Mouse (Mus musculus) stomach, embryonic 14.5 days (tissue): ENCODE results near the gene Rrp7a. TPM values are rescaled to one million over a fixed set of nuclear protein-coding genes. Genes with fewer than 3 reads are reported as not detected.

Experiments
- ATAC-seq: fragments of 200-750 bp; cut with Nextera tagmentation; 2 replicates; pipeline ENCODE4 v1.8.0; 2017; ENCODE audit warnings: low read depth, moderate TSS enrichment; ENCODE audit not compliant: insufficient number of reproducible peaks, insufficient read depth, low FRiP score
- H3K27ac ChIP-seq: fragments of 300-500 bp; sonication (generic); 2 replicates; pipeline ENCODE4 v1.5.1; 2014; ENCODE audit warnings: mild to moderate bottlenecking, low read length, moderate library complexity, mixed read lengths
- H3K27me3 ChIP-seq: fragments of 300-500 bp; sonication (generic); 2 replicates; pipeline ENCODE4 v1.6.1; 2014; ENCODE audit warnings: low read length, control low read depth, mixed read lengths; ENCODE audit not compliant: control insufficient read depth, insufficient read depth
- H3K36me3 ChIP-seq: fragments of 300-500 bp; sonication (generic); 2 replicates; pipeline ENCODE4 v1.6.1; 2014; ENCODE audit warnings: mild to moderate bottlenecking, control low read depth, low read length, moderate library complexity, mixed read lengths; ENCODE audit not compliant: control insufficient read depth, insufficient read depth
- H3K4me1 ChIP-seq: fragments of 300-500 bp; sonication (generic); 2 replicates; pipeline ENCODE4 v1.6.1; 2014; ENCODE audit warnings: low read length, control low read depth, mixed read lengths; ENCODE audit not compliant: control insufficient read depth, insufficient read depth
- H3K4me2 ChIP-seq: fragments of 300-500 bp; sonication (generic); replicated peaks from 2 replicates; pipeline ENCODE4 v1.6.1; 2014; ENCODE audit warnings: low read depth, low read length, control low read depth
- H3K4me3 ChIP-seq: fragments of 300-500 bp; sonication (generic); 2 replicates; pipeline ENCODE4 v1.5.1; 2014; ENCODE audit warnings: low read depth, low read length, control low read depth
- H3K9ac ChIP-seq: fragments of 300-500 bp; sonication (generic); replicated peaks from 2 replicates; pipeline ENCODE4 v1.6.1; 2014; ENCODE audit warnings: low read depth, mild to moderate bottlenecking, control low read depth, low read length, moderate library complexity, mixed read lengths
- H3K9me3 ChIP-seq: fragments of 300-500 bp; sonication (generic); 2 replicates; pipeline ENCODE4 v1.6.1; 2016; ENCODE audit warnings: low read depth, low read length, control low read depth; ENCODE audit not compliant: control insufficient read depth
- WGBS: fragments of 180-500 bp; shearing (Covaris S2); extraction: QIAGEN DNeasy Blood & Tissue Kit; methylation state at CpG from one replicate; pipeline ENCODE4 v1.1.7; 2014; 5-methylcytosine and 5-hydroxymethylcytosine counted together
- polyA plus RNA-seq: library from polyadenylated mRNA; unstranded; fragments of >200 nt; fragmentation: Nextera tagmentation; extraction: Ambion mirVana; gene quantifications from 2 replicates; pipeline ENCODE4 v1.2.1, GENCODE M21; 2014

Rrp7a gene
- polyA plus RNA-seq, 1 experiment from 2014 or later, result 45.9 TPM

- no peak overlapping the region for H3K27ac ChIP-seq
- no peaks in the 10 kb centered on the region for H3K36me3 ChIP-seq
- H3K4me1 ChIP-seq, result 0 out of 2 replicates have a peak, but pooled peaks cover 3% of the 10 kb centered on the region
- no peaks in the 10 kb centered on the region for H3K9me3 ChIP-seq
- H3K9ac ChIP-seq, result no peak overlapping the region
- WGBS, result 69% methylated on average over 2 of the region's 2 CpGs
- no peak overlapping the region for H3K4me2 ChIP-seq
- ATAC-seq, result no peak
- no peak overlapping the region for H3K4me3 ChIP-seq
- no peaks in the 10 kb centered on the region for H3K27me3 ChIP-seq
Observed at GRCm38 (mm10) chr15:83093687-83094086, 28.9 kb downstream of the Rrp7a start.

DNA sequence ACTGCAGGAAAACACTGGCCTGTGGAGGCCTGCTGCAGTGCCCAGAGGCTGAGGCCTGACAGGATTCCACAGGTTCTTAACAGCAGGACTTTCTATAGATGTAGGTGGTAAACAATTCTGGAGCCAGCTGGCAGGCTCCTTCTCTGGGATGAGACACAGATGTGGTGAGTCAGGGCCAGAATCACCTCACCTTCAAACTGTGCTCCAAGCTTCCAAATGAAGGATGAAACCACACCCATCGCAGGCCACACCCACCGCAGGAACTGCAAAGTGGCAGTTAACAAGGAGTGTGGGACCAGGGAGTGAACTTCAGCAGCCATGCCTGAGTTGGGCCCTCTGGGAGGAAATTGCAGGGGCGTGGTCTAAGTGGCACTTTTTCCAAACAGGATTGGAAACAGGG is 31.7 kb downstream of the Rrp7a start:
- WGBS, result 44% methylated on average over 3 of the region's 3 CpGs
- Histone ChIP-seq H3K4me3 (no peak overlapping the region), H3K4me1 (0 out of 2 replicates have a peak, but pooled peaks cover 3% of the 10 kb centered on the region), H3K4me2 (no peak overlapping the region), H3K9ac (no peak overlapping the region), H3K27me3 (0 out of 2 replicates have a peak, but pooled peaks cover 2% of the 10 kb centered on the region), H3K9me3 (no peaks in the 10 kb centered on the region), H3K27ac (no peak overlapping the region), H3K36me3 (no peaks in the 10 kb centered on the region)
- ATAC-seq, result no peak

GRCm38 (mm10) chr15:83089429-83089605 is 33.3 kb downstream of the Rrp7a start, which contains the start of gene Serhl:
TSS of gene Serhl (plus strand) at chr15:83089506.
- H3K27me3 ChIP-seq, result 0 out of 2 replicates have a peak, but pooled peaks cover 2% of the 10 kb centered on the region
- no peak for ATAC-seq
- no peak within 1 kb of the TSS for H3K27ac ChIP-seq
- H3K9me3 ChIP-seq, result no peaks in the 10 kb centered on the region
- no peak within 1 kb of the TSS for H3K4me3 ChIP-seq
- H3K4me2 ChIP-seq, result no peak within 1 kb of the TSS
- WGBS, result 15% methylated on average over 7 of the region's 7 CpGs
- H3K9ac ChIP-seq, result no peak within 1 kb of the TSS
- no peaks in the 10 kb centered on the region for H3K36me3 ChIP-seq
- H3K4me1 ChIP-seq, result 0 out of 2 replicates have a peak, but pooled peaks cover 3% of the 10 kb centered on the region

DNA sequence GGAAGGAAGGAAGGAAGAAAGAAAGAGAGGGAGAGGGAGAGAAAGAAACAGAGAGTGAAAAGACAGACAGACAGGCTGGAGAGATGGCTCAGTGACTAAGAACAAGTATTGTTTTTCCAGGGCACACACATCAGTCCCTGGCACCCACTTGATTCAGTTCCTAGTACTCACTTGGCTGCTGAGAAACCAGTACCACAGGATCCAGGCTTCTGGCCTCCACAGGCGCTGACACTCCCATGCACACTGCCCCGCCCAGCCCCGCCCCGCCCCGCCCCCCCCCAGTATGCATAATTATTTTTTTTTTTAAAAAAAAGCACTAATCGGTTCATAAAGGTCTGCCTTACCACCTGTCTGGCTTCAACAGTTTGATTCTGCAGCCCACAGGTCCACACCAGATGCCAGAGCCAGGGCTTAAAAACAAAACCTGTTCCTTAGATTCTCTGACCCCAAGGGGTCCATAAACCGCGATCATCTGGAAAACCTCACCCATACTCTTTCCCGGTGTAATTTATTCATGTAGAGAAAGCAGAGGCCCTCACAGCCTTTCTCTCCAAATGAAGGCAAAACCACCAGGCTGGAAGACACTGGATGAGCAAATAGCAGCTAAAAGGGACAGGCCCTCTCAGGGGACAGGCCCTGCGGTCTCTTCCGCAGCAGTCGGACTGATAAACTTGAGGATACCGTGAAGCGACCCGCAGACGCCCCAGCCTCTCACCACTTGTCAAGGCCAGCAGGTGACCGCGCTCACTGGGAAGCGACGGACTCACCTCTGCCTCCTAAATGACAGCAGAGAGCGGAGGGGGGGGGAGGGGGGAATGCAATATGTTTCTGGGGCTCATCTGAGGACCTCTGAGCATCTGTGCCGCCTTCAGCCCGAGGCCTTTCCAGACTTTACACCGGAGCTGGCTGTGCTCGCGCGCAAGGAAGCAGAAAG is 33.8 kb downstream of the Rrp7a start:
- 10% methylated on average over 27 of the region's 27 CpGs for WGBS
- Histone ChIP-seq H3K9ac (no peak overlapping the region), H3K9me3 (no peaks in the 10 kb centered on the region), H3K4me3 (no peak overlapping the region), H3K36me3 (no peaks in the 10 kb centered on the region), H3K27ac (no peak overlapping the region), H3K27me3 (0 out of 2 replicates have a peak, but pooled peaks cover 2% of the 10 kb centered on the region), H3K4me2 (no peak overlapping the region), H3K4me1 (0 out of 2 replicates have a peak, but pooled peaks cover 3% of the 10 kb centered on the region)
- no peak for ATAC-seq

DNA sequence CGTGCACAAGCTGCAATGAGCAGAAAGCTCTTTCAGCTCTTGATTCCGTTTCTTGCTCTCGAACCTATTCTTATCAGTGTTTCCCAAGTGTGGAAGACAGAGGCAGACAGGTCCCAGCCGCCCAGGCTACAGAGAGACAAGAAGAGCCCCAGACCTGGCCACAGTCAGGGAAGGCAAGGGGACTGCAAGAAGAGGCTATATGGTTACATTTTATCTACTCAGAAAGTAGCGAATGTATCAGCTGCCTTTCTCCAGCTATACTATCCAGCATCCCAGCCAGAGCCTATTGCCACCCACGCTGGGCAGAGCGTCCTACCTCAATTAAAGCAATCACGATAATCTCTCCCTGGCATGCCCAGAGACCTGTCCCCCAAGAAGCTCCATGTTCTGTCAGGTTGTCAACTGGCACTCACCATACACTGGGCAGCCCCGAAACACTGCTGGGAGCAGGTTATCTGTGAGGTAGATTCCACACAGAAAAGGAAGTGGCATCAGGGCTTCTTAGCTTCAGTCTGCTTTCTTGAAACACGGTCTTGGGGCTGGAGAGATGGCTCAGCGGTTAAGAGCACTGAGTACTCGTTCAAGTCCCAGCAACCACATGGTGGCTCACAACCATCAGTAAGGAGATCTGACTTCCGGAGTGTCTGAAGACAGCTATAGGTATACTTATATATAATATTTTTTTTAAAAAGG is 35.8 kb downstream of the Rrp7a start:
- no peaks in the 10 kb centered on the region for H3K9me3 ChIP-seq
- WGBS, result 74% methylated on average over 13 of the region's 13 CpGs

GRCm38 (mm10) chr15:83085901-83086300 is 36.7 kb downstream of the Rrp7a start:
- Histone ChIP-seq H3K4me3 (no peak overlapping the region), H3K4me2 (no peak overlapping the region), H3K27ac (no peak overlapping the region), H3K9me3 (no peaks in the 10 kb centered on the region), H3K36me3 (no peaks in the 10 kb centered on the region), H3K27me3 (0 out of 2 replicates have a peak, but pooled peaks cover 2% of the 10 kb centered on the region), H3K4me1 (0 out of 2 replicates have a peak, but pooled peaks cover 3% of the 10 kb centered on the region), H3K9ac (no peak overlapping the region)
- 43% methylated on average over 7 of the region's 7 CpGs for WGBS
- ATAC-seq, result no peak

More for the DNA sequence above, 35.8 kb downstream of the Rrp7a start:
- no peak overlapping the region for H3K27ac ChIP-seq
- no peak overlapping the region for H3K4me2 ChIP-seq
- H3K36me3 ChIP-seq, result no peaks in the 10 kb centered on the region
- ATAC-seq, result no peak
- 0 out of 2 replicates have a peak, but pooled peaks cover 2% of the 10 kb centered on the region for H3K27me3 ChIP-seq
- H3K9ac ChIP-seq, result no peak overlapping the region
- H3K4me3 ChIP-seq, result no peak overlapping the region
- H3K4me1 ChIP-seq, result 0 out of 2 replicates have a peak, but pooled peaks cover 3% of the 10 kb centered on the region

DNA sequence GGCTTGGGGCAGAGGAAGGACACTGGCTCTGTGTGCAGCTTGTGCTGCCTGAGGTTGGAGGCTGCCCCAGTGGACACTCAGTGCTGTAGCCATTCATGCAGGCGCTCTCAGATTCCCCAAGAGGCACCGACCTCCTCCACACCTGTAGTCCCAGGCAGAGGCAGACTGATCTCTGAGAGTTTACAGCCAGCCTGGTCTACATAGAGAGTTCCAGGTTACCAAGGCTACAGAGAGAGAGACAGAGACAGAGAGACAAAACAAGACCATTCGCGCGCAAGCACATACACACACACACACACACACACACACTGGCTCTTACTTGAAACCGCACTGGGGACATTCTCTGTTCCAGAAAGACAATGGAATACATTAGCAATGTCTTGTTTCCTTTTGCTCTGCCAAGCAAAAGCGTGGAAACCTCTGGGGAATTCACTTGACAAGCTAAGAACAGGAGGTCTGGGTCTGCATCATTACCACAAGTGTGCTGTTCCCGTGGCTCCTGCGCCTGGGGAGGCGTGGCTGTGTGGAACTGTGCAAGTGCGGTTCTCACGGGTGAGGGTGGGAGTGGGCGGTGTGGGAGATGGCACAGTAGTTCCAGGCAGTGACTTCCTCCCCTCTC is 38.5 kb downstream of the Rrp7a start:
- Histone ChIP-seq H3K4me2 (no peak overlapping the region), H3K27me3 (0 out of 2 replicates have a peak, but pooled peaks cover 2% of the 10 kb centered on the region), H3K4me1 (no peaks in the 10 kb centered on the region), H3K9me3 (no peaks in the 10 kb centered on the region), H3K36me3 (no peaks in the 10 kb centered on the region), H3K9ac (no peak overlapping the region), H3K27ac (no peak overlapping the region), H3K4me3 (no peak overlapping the region)
- 70% methylated on average over 13 of the region's 13 CpGs for WGBS
- ATAC-seq, result no peak

DNA sequence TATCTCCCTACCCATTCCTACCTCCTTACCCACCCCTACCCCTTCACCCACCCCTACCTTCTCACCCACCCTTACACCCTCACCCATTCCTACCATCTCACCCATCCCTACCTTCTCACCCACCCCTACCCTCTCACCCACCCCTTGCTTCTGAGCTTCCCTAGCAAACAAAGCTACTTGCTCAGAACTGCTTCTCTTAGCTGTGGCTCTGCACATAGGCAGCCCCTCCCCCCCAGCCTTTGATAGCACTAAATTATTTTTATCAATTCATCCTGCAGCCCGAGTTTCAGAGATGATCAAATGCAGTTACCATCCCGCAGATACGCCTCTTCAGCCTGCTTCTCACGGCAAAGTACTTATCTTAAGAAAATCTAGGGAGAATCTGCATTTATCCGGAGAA is 39.1 kb downstream of the Rrp7a start:
- Histone ChIP-seq H3K4me1 (no peaks in the 10 kb centered on the region), H3K4me2 (no peak overlapping the region), H3K9me3 (no peaks in the 10 kb centered on the region), H3K27me3 (0 out of 2 replicates have a peak, but pooled peaks cover 2% of the 10 kb centered on the region), H3K27ac (no peak overlapping the region), H3K9ac (no peak overlapping the region), H3K36me3 (no peaks in the 10 kb centered on the region), H3K4me3 (no peak overlapping the region)
- 71% methylated on average over 5 of the region's 5 CpGs for WGBS
- ATAC-seq, result no peak
